Mouse (Mus musculus) adrenal gland, postnatal 0 days (tissue): ENCODE results near the gene Adam29. TPM values are rescaled to one million over a fixed set of nuclear protein-coding genes. Genes with fewer than 3 reads are reported as not detected.

Experiments
- polyA plus RNA-seq: library from polyadenylated mRNA; unstranded; fragments of >200 nt; fragmentation: Nextera tagmentation; extraction: Ambion mirVana; gene quantifications from 2 replicates; pipeline ENCODE4 v1.2.1, GENCODE M21; 2015

Adam29 gene
- polyA plus RNA-seq, result not detected in 2 replicates

GRCm38 (mm10) chr8:55906848-55907247, at the start of gene Adam29:
Gene Adam29, minus strand, starts transcription at chr8:55906948.

DNA sequence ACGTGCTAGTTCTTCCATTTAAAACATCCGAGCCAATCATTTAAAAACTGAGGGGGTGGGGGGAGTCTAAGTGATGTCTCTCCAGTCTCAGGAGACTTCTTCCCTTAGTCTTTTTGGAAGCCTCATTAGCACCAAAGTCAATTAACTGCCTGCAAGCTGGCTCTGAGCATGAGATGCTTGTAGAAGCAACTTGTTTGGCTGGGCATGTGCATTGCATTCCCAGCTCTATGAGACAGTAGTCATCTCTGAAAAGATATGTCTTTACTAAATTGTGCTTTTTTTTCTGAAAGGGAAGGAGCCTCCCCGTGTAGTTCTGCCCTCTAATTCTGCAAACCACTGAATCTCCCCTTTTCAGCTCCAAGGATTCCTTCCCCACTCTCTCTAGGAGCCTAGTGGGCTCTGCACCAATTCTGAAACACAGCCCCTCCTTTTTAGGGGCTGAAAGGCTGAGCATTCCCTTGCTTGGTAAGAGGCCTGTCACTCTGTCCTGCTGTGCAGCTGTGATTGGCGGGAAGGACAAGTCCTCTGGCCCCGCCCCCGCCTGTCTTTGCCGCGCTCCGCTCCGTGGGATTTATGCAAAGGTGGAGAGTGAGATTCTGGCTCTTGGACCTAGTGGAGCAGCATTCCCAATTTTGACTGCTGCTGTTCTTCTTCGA, 33.2 kb upstream of the Adam29 start, which contains the start of gene Glra3:
Gene Glra3 (plus strand): TSS at position 591 of the 656 bp plus-strand sequence.

Other genes starting within 250 kb of the Adam29 start
- 0.03 TPM in 1 of 2 replicates, not detected in the other for gene Glra3, start 33.5 kb upstream of the Adam29 start, polyA plus RNA-seq